ENCODE assay signal across 14 mouse cellular contexts in the genomic region with DNA sequence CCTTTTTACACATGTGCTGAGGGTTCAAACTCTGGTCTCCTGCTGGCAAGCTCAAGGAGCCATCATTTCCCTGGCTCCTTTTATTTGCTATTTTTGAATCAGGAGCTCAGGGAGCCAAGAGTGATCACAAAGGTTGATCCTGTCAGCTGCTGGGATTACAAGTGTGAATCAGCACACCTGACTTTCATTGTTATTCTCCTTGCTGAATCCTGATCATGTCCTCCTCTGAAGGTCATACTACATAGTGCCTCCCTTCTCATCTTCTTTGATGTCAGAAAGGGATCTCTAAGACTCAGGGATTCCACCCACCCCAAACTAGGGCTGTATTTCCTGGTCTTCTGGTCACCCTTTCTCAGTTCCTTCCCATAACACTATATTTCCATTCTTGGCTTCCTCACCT.
"Had no signal": no experiment of that assay in that cellular context is flagged by ENCODE, and none has a peak within 500 bp of the region (broad histone marks: within the 10 kb centered on the region; RNA-seq: fewer than 3 reads in every experiment).

No protein-coding gene starts in this region.

- DNase-seq: cerebellum, postnatal 10 days; cerebellum, postnatal 14 days; cerebellum, postnatal 25 days; cerebellum, postnatal 36 days; embryo, embryonic 11 days; forebrain, postnatal 0 days; gastrocnemius, adult 2 months; gastrocnemius, postnatal 10 days; gastrocnemius, postnatal 14 days; gastrocnemius, postnatal 25 days; gastrocnemius, postnatal 36 days; heart, adult 11 months; heart, adult 18-20 months; heart, adult 2 months had no signal
